Mouse (Mus musculus): Measurements from ENCODE around the gene Sh3d19. TPM values are rescaled to one million over a fixed set of nuclear protein-coding genes. Genes with fewer than 3 reads are reported as not detected.

The Sh3d19 gene
- polyA plus RNA-seq, 1 experiment from 2014 or later: 4.6 TPM

- DNase-seq (ENCODE audit: low spot score): no peak
- Histone ChIP-seq H3K9me3 (replicated peaks; ENCODE audit: control insufficient read depth, low read length) (no peaks in the 10 kb centered on the region), H3K27ac (ENCODE audit: low read depth, low read length) (no peak overlapping the region), H3K4me3 (ENCODE audit: low read depth, low read length) (no peak overlapping the region), H3K9ac (ENCODE audit: low read length) (no peak overlapping the region), H3K36me3 (ENCODE audit: control insufficient read depth, insufficient read depth, low read length) (no peaks in the 10 kb centered on the region), H3K4me1 (ENCODE audit: control insufficient read depth, insufficient read depth, low read length) (no peaks in the 10 kb centered on the region), H3K4me2 (ENCODE audit: low read length) (no peak overlapping the region), H3K27me3 (replicated peaks; ENCODE audit: control insufficient read depth, insufficient read depth, low read length) (no peaks in the 10 kb centered on the region)
- WGBS: 74% methylated on average over 3 of the region's 3 CpGs
- ATAC-seq: no peak
Observed at GRCm38 (mm10) chr3:86011833-86012232, 40.9 kb downstream of the Sh3d19 start.

GRCm38 (mm10) chr3:86013837-86014236 lies 42.9 kb downstream of the Sh3d19 start:
- 88% methylated on average over 10 of the region's 10 CpGs for WGBS
- ATAC-seq: no peak
- no peak overlapping the region for H3K27ac ChIP-seq (ENCODE audit: low read depth, low read length)
- H3K4me3 ChIP-seq (ENCODE audit: low read depth, low read length): no peak overlapping the region
- H3K27me3 ChIP-seq (replicated peaks; ENCODE audit: control insufficient read depth, insufficient read depth, low read length): no peaks in the 10 kb centered on the region
- no peaks in the 10 kb centered on the region for H3K36me3 ChIP-seq (ENCODE audit: control insufficient read depth, insufficient read depth, low read length)
- no peak for DNase-seq (ENCODE audit: low spot score)
- no peak overlapping the region for H3K9ac ChIP-seq (ENCODE audit: low read length)
- H3K4me1 ChIP-seq (ENCODE audit: control insufficient read depth, insufficient read depth, low read length): no peaks in the 10 kb centered on the region
- no peak overlapping the region for H3K4me2 ChIP-seq (ENCODE audit: low read length)
- H3K9me3 ChIP-seq (replicated peaks; ENCODE audit: control insufficient read depth, low read length): no peaks in the 10 kb centered on the region

- WGBS: 97% methylated on average over 1 of the region's 1 CpGs
- Histone ChIP-seq H3K27me3 (replicated peaks; ENCODE audit: control insufficient read depth, insufficient read depth, low read length) (no peaks in the 10 kb centered on the region), H3K4me1 (ENCODE audit: control insufficient read depth, insufficient read depth, low read length) (no peaks in the 10 kb centered on the region)
Observed at GRCm38 (mm10) chr3:86016965-86017364, 46.1 kb downstream of the Sh3d19 start.

GRCm38 (mm10) chr3:86017484-86017883 lies 46.6 kb downstream of the Sh3d19 start:
- ATAC-seq: peak; percentile 92

More at GRCm38 (mm10) chr3:86016965-86017364, 46.1 kb downstream of the Sh3d19 start:
- DNase-seq (ENCODE audit: low spot score) (no peak), ATAC-seq (no peak)
- no peaks in the 10 kb centered on the region for H3K9me3 ChIP-seq (replicated peaks; ENCODE audit: control insufficient read depth, low read length)
- H3K4me3 ChIP-seq (ENCODE audit: low read depth, low read length): no peak overlapping the region
- no peak overlapping the region for H3K9ac ChIP-seq (ENCODE audit: low read length)
- no peak overlapping the region for H3K4me2 ChIP-seq (ENCODE audit: low read length)
- no peaks in the 10 kb centered on the region for H3K36me3 ChIP-seq (ENCODE audit: control insufficient read depth, insufficient read depth, low read length)
- no peak overlapping the region for H3K27ac ChIP-seq (ENCODE audit: low read depth, low read length)

GRCm38 (mm10) chr3:86020921-86021650 lies 50.2 kb downstream of the Sh3d19 start:
- DNase-seq (ENCODE audit: low spot score): no peak
- no peak overlapping the region for H3K9ac ChIP-seq (ENCODE audit: low read length)
- WGBS: 93% methylated on average over 16 of the region's 16 CpGs
- H3K27ac ChIP-seq (ENCODE audit: low read depth, low read length): no peak overlapping the region
- no peak overlapping the region for H3K4me2 ChIP-seq (ENCODE audit: low read length)
- no peak for ATAC-seq
- no peak overlapping the region for H3K4me3 ChIP-seq (ENCODE audit: low read depth, low read length)
- no peaks in the 10 kb centered on the region for H3K36me3 ChIP-seq (ENCODE audit: control insufficient read depth, insufficient read depth, low read length)
- no peaks in the 10 kb centered on the region for H3K4me1 ChIP-seq (ENCODE audit: control insufficient read depth, insufficient read depth, low read length)
- no peaks in the 10 kb centered on the region for H3K9me3 ChIP-seq (replicated peaks; ENCODE audit: control insufficient read depth, low read length)
- no peaks in the 10 kb centered on the region for H3K27me3 ChIP-seq (replicated peaks; ENCODE audit: control insufficient read depth, insufficient read depth, low read length)

More at GRCm38 (mm10) chr3:86017484-86017883, 46.6 kb downstream of the Sh3d19 start:
- H3K27me3 ChIP-seq (replicated peaks; ENCODE audit: control insufficient read depth, insufficient read depth, low read length): no peaks in the 10 kb centered on the region
- 56% methylated on average over 8 of the region's 8 CpGs for WGBS
- no peaks in the 10 kb centered on the region for H3K4me1 ChIP-seq (ENCODE audit: control insufficient read depth, insufficient read depth, low read length)
- H3K9me3 ChIP-seq (replicated peaks; ENCODE audit: control insufficient read depth, low read length): no peaks in the 10 kb centered on the region
- no peak overlapping the region for H3K9ac ChIP-seq (ENCODE audit: low read length)
- no peak overlapping the region for H3K27ac ChIP-seq (ENCODE audit: low read depth, low read length)
- no peaks in the 10 kb centered on the region for H3K36me3 ChIP-seq (ENCODE audit: control insufficient read depth, insufficient read depth, low read length)
- no peak overlapping the region for H3K4me2 ChIP-seq (ENCODE audit: low read length)
- no peak overlapping the region for H3K4me3 ChIP-seq (ENCODE audit: low read depth, low read length)
- peak; percentile 76 for DNase-seq (ENCODE audit: low spot score)

GRCm38 (mm10) chr3:86021651-86022050 lies 50.7 kb downstream of the Sh3d19 start:
- Histone ChIP-seq H3K4me1 (ENCODE audit: control insufficient read depth, insufficient read depth, low read length) (no peaks in the 10 kb centered on the region), H3K36me3 (ENCODE audit: control insufficient read depth, insufficient read depth, low read length) (no peaks in the 10 kb centered on the region), H3K9me3 (replicated peaks; ENCODE audit: control insufficient read depth, low read length) (no peaks in the 10 kb centered on the region), H3K9ac (ENCODE audit: low read length) (no peak overlapping the region), H3K4me2 (ENCODE audit: low read length) (no peak overlapping the region), H3K4me3 (ENCODE audit: low read depth, low read length) (no peak overlapping the region), H3K27ac (ENCODE audit: low read depth, low read length) (no peak overlapping the region), H3K27me3 (replicated peaks; ENCODE audit: control insufficient read depth, insufficient read depth, low read length) (no peaks in the 10 kb centered on the region)
- 89% methylated on average over 4 of the region's 4 CpGs for WGBS
- DNase-seq (ENCODE audit: low spot score): no peak
- no peak for ATAC-seq

GRCm38 (mm10) chr3:86024065-86024795 lies 53.3 kb downstream of the Sh3d19 start:
- ATAC-seq (no peak), DNase-seq (ENCODE audit: low spot score) (no peak)
- H3K27me3 ChIP-seq (replicated peaks; ENCODE audit: control insufficient read depth, insufficient read depth, low read length): no peaks in the 10 kb centered on the region
- WGBS: 93% methylated on average over 12 of the region's 12 CpGs
- no peaks in the 10 kb centered on the region for H3K9me3 ChIP-seq (replicated peaks; ENCODE audit: control insufficient read depth, low read length)
- no peak overlapping the region for H3K4me3 ChIP-seq (ENCODE audit: low read depth, low read length)
- no peak overlapping the region for H3K9ac ChIP-seq (ENCODE audit: low read length)
- no peak overlapping the region for H3K4me2 ChIP-seq (ENCODE audit: low read length)
- no peak overlapping the region for H3K27ac ChIP-seq (ENCODE audit: low read depth, low read length)
- no peaks in the 10 kb centered on the region for H3K4me1 ChIP-seq (ENCODE audit: control insufficient read depth, insufficient read depth, low read length)
- H3K36me3 ChIP-seq (ENCODE audit: control insufficient read depth, insufficient read depth, low read length): no peaks in the 10 kb centered on the region

GRCm38 (mm10) chr3:86025341-86026137 lies 54.6 kb downstream of the Sh3d19 start:
- 95% methylated on average over 20 of the region's 20 CpGs for WGBS
- H3K9me3 ChIP-seq (replicated peaks; ENCODE audit: control insufficient read depth, low read length): no peaks in the 10 kb centered on the region
- H3K27me3 ChIP-seq (replicated peaks; ENCODE audit: control insufficient read depth, insufficient read depth, low read length): no peaks in the 10 kb centered on the region
- H3K4me1 ChIP-seq (ENCODE audit: control insufficient read depth, insufficient read depth, low read length): no peaks in the 10 kb centered on the region
- no peak overlapping the region for H3K27ac ChIP-seq (ENCODE audit: low read depth, low read length)
- no peak overlapping the region for H3K4me3 ChIP-seq (ENCODE audit: low read depth, low read length)
- no peak overlapping the region for H3K9ac ChIP-seq (ENCODE audit: low read length)
- H3K4me2 ChIP-seq (ENCODE audit: low read length): no peak overlapping the region
- no peak for DNase-seq (ENCODE audit: low spot score)
- no peaks in the 10 kb centered on the region for H3K36me3 ChIP-seq (ENCODE audit: control insufficient read depth, insufficient read depth, low read length)
- no peak for ATAC-seq

Data from forebrain, embryonic 14.5 days (tissue).